Mouse (Mus musculus) brain, embryonic 14.5 days (tissue): Measurements from ENCODE around the gene Mrps26.

Source experiments
- CTCF ChIP-seq: fragments of 200-500 bp; IDR thresholded peaks from 2 replicates; pipeline ENCODE4 v1.5.1; 2012; ENCODE audit warnings: inconsistent platforms, mild to moderate bottlenecking, moderate library complexity, borderline replicate concordance; ENCODE audit not compliant: insufficient read depth, insufficient read length; ENCODE audit errors: extremely low read depth
- POLR2A ChIP-seq: fragments of 200-500 bp; IDR thresholded peaks from 2 replicates; pipeline ENCODE4 v1.6.1; 2012; ENCODE audit warnings: mild to moderate bottlenecking, inconsistent platforms, borderline replicate concordance; ENCODE audit not compliant: poor library complexity, insufficient read depth, insufficient read length, severe bottlenecking; ENCODE audit errors: extremely low read depth

GRCm38 (mm10) chr2:130536890-130537289 is 26.7 kb upstream of the Mrps26 start:
- TF ChIP-seq CTCF (no peak), POLR2A (no peak)
